Mouse (Mus musculus): ENCODE data around the gene Nim1k. TPM values are rescaled to one million over a fixed set of nuclear protein-coding genes. Genes with fewer than 3 reads are reported as not detected.
"Not testable (repeated sequence)": the region's sequence is repeated elsewhere in the genome, so short reads cannot be mapped to it uniquely, and the experiment has no call there.

Gene Nim1k
- polyA plus RNA-seq, 1 experiment from 2014 or later = 2.6 TPM

- ATAC-seq (ENCODE audit: insufficient number of reproducible peaks, low FRiP score, low TSS enrichment, low read depth) = no peak
- no peaks in the 10 kb centered on the region for H3K27me3 ChIP-seq
- no peak overlapping the region for H3K27ac ChIP-seq
- no peaks in the 10 kb centered on the region for H3K4me1 ChIP-seq
- H3K36me3 ChIP-seq = no peaks in the 10 kb centered on the region
- no peak overlapping the region for H3K4me2 ChIP-seq
- H3K9me3 ChIP-seq = no peaks in the 10 kb centered on the region
- H3K4me3 ChIP-seq = no peak overlapping the region
- no peak overlapping the region for H3K9ac ChIP-seq
- 29% methylated on average over 8 of the region's 8 CpGs for WGBS
Measured at GRCm38 (mm10) chr13:119678794-119679193, 76.9 kb downstream of the Nim1k start.

- H3K4me3 ChIP-seq; H3K9ac ChIP-seq; H3K4me2 ChIP-seq; H3K27me3 ChIP-seq; H3K36me3 ChIP-seq; H3K27ac ChIP-seq; H3K9me3 ChIP-seq; ATAC-seq (ENCODE audit: insufficient number of reproducible peaks, low FRiP score, low TSS enrichment, low read depth); H3K4me1 ChIP-seq: not testable (repeated sequence)
- 76% methylated on average over 7 of the region's 9 CpGs for WGBS
Measured at GRCm38 (mm10) chr13:119661420-119661819, 94.3 kb downstream of the Nim1k start.

Other genes with a start within 250 kb of the Nim1k start
- 0.12 TPM in 1 of 2 replicates, not detected in the other for gene Ccl28, start 132.1 kb downstream of the Nim1k start, polyA plus RNA-seq (2015; fragmentation: Nextera tagmentation; extraction: Ambion mirVana)
- 135 and 139 TPM in 2 replicates for gene Hmgcs1, start 65.5 kb downstream of the Nim1k start, polyA plus RNA-seq (2015; fragmentation: Nextera tagmentation; extraction: Ambion mirVana)
- gene Zfp131, start 35.0 kb upstream of the Nim1k start, polyA plus RNA-seq (2015; fragmentation: Nextera tagmentation; extraction: Ambion mirVana) = 29.2 and 32.2 TPM in 2 replicates
- gene AF067063, start 74.3 kb upstream of the Nim1k start, polyA plus RNA-seq (2015; fragmentation: Nextera tagmentation; extraction: Ambion mirVana) = not detected in 2 replicates
- gene D13Ertd608e, start 80.1 kb upstream of the Nim1k start, polyA plus RNA-seq (2015; fragmentation: Nextera tagmentation; extraction: Ambion mirVana) = not detected in 2 replicates
- not detected in 2 replicates for gene Tcstv1, start 138.9 kb upstream of the Nim1k start, polyA plus RNA-seq (2015; fragmentation: Nextera tagmentation; extraction: Ambion mirVana)
- gene Gm21761, start 173.4 kb upstream of the Nim1k start, polyA plus RNA-seq (2015; fragmentation: Nextera tagmentation; extraction: Ambion mirVana) = not detected in 2 replicates
- gene B020031M17Rik, start 194.9 kb upstream of the Nim1k start, polyA plus RNA-seq (2015; fragmentation: Nextera tagmentation; extraction: Ambion mirVana) = not detected in 2 replicates